Mouse (Mus musculus) ZHBTc4 (cell line): ENCODE measurements around the gene Carnmt1.

Experiments
- DNase-seq: peaks from one replicate; pipeline ENCODE4 v3.0.0-alpha.2; 2011; ENCODE audit warnings: low read depth, low spot score

The Carnmt1 gene

GRCm38 (mm10) chr19:18654330-18654729 is 16.2 kb upstream of the Carnmt1 start:
- no peak for DNase-seq

DNA sequence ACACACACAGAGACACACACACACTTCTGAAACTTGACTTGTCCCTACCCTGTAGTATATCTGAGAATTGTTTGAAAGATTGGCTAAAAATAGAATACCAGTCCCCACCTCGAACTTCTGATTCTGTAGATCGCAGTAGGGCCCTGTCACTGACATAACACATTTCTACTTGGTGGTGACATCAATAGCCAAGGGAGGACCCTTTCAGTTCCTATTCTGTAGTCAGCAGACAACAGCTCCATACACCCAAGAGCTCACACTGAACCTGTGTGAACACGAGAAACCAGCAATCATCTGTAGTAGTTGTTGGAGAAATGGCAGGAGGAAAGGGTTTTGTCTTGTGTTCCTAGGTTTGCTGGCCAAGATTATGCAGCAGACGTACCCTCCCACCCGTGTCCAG is 15.6 kb upstream of the Carnmt1 start:
- no peak for DNase-seq

- peak; percentile 21 for DNase-seq
Measured at GRCm38 (mm10) chr19:18655999-18656398, 14.6 kb upstream of the Carnmt1 start.

GRCm38 (mm10) chr19:18658473-18658872 is 12.1 kb upstream of the Carnmt1 start:
- DNase-seq: no peak

GRCm38 (mm10) chr19:18659349-18659748 is 11.2 kb upstream of the Carnmt1 start:
- no peak for DNase-seq

DNA sequence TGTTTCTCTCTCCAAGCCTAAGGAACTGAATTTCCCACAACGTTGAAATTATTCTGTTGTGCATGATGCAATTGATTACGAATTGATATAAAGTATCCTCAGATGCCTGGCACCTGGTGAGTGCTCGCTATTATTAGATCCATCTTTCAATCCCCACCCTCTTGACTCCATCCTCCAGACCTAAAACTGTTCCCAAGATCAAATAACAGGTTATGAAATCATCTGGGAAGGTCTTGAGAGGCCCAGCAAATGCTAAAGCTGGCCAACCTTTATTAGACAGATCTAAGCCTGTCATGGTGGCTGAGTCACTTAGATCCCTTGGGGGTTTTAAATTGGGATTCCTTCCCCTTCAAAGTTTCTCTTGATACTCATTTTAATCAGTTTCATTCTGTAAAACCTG is 10.1 kb upstream of the Carnmt1 start:
- no peak for DNase-seq

DNA sequence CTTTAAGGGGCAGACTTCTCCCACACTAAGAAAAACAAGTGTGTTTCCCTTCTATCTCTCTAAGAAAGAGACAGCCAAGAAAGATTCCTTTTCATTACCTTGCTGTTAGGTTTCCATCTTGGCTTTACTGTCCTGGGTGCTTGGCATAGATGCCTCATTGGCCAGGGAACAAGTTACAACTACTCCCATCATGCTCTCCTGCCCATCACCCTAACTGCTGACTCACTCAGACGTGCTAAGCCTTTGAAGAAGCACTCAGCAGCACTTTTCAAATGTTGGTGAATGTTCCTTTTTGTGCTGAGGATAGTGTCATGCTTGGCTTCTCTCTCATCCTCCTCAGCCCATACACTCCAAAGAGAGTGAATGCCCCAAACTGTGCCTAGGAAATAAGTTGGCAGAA is 8.9 kb upstream of the Carnmt1 start:
- DNase-seq: no peak

GRCm38 (mm10) chr19:18663904-18664303 is 6.7 kb upstream of the Carnmt1 start:
- DNase-seq: peak; percentile 67

DNA sequence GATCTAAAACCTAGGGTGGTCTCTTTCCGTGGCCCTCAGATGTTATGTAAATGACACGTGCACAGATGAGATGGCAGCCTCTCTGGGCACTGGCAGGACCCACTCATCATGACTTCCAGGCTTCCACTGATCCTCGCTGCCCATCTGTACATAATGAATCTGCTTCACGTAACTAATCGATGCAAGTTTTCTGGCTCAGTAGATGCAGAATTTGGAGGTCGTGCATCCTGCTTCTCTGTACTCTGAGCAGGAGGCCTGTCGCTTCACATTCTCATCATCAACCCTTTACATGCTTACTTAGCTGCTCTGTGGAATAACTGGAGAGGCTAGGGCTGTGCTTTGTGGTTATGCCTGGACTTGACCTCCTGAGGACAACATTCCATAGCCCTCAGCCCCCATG is 3.6 kb upstream of the Carnmt1 start:
- no peak for DNase-seq

DNA sequence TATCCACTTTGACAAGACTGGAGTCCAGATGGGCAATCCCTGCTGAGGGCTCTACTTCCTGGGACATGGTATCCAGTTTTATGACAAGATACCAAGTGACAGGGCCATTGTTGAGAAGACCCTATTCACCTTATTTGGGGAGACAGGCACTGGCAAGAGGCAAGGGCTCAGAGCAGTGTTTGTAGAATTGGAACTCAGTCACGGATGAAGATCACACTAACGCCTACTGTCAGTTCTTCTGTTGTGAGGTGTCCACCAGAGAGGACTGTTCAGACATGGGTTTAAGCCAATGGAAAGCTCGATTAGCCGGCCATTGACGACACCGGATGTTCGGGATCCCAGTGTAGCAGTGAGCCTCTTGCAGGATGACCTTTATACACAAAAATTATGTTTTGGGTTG is 1.0 kb upstream of the Carnmt1 start:
- no peak for DNase-seq

DNA sequence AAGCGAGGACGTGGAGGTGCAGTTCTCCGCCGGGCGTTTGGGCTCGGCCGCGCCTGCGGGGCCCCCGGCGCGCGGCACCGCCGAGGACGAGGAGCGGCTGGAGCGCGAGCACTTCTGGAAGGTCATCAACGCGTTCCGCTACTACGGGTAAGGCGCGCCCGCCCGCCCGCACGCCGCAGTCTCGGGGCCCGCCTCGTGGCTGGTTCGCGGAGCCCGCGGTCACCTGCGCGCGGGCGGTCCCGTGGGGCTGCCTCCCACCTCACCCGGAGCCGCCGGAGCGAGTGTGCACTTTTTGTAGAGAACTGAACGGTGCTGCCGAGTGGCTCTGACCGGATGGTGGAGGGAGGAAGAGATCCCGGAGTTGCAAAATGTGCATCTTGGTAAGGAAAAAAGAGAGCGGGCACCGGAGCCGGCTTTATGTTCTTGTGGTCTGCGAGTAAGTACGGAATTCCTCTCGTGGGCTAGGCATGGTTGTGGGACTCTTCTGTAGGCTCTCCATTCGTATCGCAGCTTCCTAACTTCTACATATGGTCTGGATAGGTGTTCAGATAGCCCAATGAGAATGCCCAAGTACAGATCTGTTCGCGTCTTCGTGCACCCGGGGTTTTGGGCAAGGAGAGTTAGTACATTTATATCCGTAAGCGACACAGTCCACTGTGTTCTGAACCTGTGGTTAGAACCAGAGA is 635 bp downstream of the Carnmt1 start:
- DNase-seq: peak; percentile 60

GRCm38 (mm10) chr19:18672498-18672897 is 1.9 kb downstream of the Carnmt1 start:
- no peak for DNase-seq

- DNase-seq: peak; percentile 93
Measured at GRCm38 (mm10) chr19:18673116-18673515, 2.6 kb downstream of the Carnmt1 start.

DNA sequence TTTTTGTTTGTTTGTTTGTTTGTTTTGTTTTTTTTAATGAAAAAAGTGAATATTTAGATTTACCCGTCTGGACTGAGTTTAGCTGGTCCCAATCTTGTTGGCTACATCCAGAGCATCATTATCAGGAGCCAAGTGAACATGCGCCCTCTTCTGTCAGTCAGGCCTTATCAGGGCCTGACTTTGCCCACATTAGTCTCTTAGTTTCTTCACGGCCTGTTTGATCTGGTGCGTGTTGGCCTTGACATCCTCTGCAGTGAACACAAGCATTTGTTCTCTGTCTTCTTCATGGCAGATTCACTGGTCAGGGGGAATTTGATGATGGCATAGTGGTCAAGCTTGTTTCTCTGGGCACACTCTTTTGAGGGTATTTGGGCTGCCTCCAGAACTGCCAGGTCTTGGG is 11.6 kb downstream of the Carnmt1 start:
- peak; percentile 33 for DNase-seq

- DNase-seq: peak; percentile 73
Measured at GRCm38 (mm10) chr19:18687556-18687955, 17.0 kb downstream of the Carnmt1 start.

DNA sequence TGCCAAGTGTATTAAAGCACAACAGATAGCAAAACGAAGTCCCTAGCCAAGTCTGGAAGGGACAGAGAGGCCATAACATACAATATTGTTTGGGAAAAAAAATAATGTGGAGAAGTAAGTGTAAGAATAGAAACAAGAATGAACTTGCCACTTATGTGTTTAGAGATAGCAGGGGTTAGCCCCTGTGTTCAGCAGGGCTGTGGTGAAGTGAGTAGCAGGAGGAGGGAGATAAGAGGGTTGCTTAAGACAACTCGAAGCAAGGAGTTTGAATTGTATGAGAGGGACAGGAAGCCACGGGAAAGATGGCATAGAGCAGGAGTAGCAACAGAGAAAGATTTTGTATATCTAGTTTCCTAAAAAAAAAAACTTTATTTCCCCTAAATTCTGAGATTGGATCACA is 21.6 kb downstream of the Carnmt1 start:
- no peak for DNase-seq

- no peak for DNase-seq
Measured at GRCm38 (mm10) chr19:18692768-18693167, 22.2 kb downstream of the Carnmt1 start.

DNA sequence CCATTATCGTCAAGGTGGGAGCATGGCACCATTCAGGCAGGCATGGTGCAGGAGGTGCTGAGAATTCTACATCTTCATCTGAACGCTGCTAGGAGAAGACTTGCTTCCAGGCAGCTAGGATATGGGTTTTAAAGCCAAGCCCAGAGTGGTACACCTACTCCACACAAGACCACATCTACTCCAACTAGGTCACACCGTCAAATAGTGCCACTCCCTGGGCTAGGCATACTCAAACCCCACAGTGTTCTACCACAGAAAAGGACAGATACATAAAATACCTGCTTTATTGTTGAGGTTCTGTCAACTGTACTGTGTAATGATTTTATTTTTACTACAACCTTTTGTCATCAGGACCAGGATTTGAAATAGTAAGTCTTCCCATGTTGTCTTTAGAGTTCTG is 24.6 kb downstream of the Carnmt1 start:
- DNase-seq: no peak

DNA sequence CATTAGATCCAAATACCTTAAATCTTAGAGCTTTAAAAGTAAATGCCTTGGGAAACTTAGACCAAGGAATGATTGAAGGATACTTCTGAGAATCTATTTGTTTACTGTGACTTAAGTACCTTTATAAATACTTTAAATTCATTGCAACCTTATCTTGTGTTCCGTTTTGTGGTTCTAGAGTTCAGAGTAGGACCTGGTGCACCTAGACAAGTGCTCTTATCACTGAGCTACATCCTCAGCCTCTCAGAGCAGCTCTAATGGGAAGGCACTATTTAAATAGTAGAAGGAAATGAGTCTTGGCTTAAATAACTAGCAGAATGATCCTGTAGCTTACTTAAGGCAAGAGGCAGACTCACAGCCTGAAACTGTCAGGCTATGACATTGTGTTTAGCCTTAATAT is 25.0 kb downstream of the Carnmt1 start:
- DNase-seq: no peak

- no peak for DNase-seq
Measured at GRCm38 (mm10) chr19:18708101-18708500, 37.5 kb downstream of the Carnmt1 start.

- peak; percentile 94 for DNase-seq
Measured at GRCm38 (mm10) chr19:18710903-18711302, 40.3 kb downstream of the Carnmt1 start.

- no peak for DNase-seq
Measured at GRCm38 (mm10) chr19:18711589-18711988, 41.0 kb downstream of the Carnmt1 start.

- no peak for DNase-seq
Measured at GRCm38 (mm10) chr19:18712153-18712865, 41.7 kb downstream of the Carnmt1 start.
